Mouse (Mus musculus): ENCODE results near the gene Olfr1282. TPM values are rescaled to one million over a fixed set of nuclear protein-coding genes. Genes with fewer than 3 reads are reported as not detected.
"Not testable (repeated sequence)": the region's sequence is repeated elsewhere in the genome, so short reads cannot be mapped to it uniquely, and the experiment has no call there.

The Olfr1282 gene
- not detected for total RNA-seq (2021)
- long read RNA-seq, experiment 1 = 0 reads
- long read RNA-seq, experiment 2 = 0 reads

- no peak for DNase-seq (ENCODE audit: low spot score in 2 of 2)
- Histone ChIP-seq H3K27ac (no peak within 1 kb of the TSS), H3K4me3 (no peak within 1 kb of the TSS)
- TF ChIP-seq CTCF (conservative IDR thresholded peaks at IDR 0.05) = no peak
Measured at GRCm38 (mm10) chr2:111335976-111336375, at the start of gene Olfr1282. TSS of gene Olfr1282 (minus strand) at chr2:111336076.

GRCm38 (mm10) chr2:111375222-111375621 is 39.3 kb upstream of the Olfr1282 start, which contains the start of gene Olfr1284:
TSS of gene Olfr1284 (plus strand) at chr2:111375522.
- Histone ChIP-seq H3K27ac (no peak within 1 kb of the TSS), H3K4me3 (no peak within 1 kb of the TSS)
- DNase-seq (ENCODE audit: low spot score in 2 of 2) = no peak
- TF ChIP-seq CTCF (conservative IDR thresholded peaks at IDR 0.05) = no peak

- no peak for TF ChIP-seq CTCF (conservative IDR thresholded peaks at IDR 0.05)
- no peak for DNase-seq (ENCODE audit: low spot score in 2 of 2)
- H3K4me3 ChIP-seq = no peak within 1 kb of the TSS
- no peak within 1 kb of the TSS for H3K27ac ChIP-seq
Measured at GRCm38 (mm10) chr2:111366490-111366889, 30.6 kb upstream of the Olfr1282 start, which contains the start of gene Olfr1283. TSS of gene Olfr1283 (plus strand) at chr2:111366790.

- not testable (repeated sequence) for H3K4me3 ChIP-seq; DNase-seq (ENCODE audit: low spot score in 2 of 2); H3K27ac ChIP-seq
Measured at GRCm38 (mm10) chr2:111333721-111334120, 2.2 kb downstream of the Olfr1282 start.

- no peak for TF ChIP-seq CTCF (conservative IDR thresholded peaks at IDR 0.05)
- Histone ChIP-seq H3K4me3 (no peak within 1 kb of the TSS), H3K27ac (no peak within 1 kb of the TSS)
- DNase-seq (ENCODE audit: low spot score in 2 of 2) = no peak
Measured at GRCm38 (mm10) chr2:111326220-111326619, 9.7 kb downstream of the Olfr1282 start, which contains the start of gene Olfr1281. TSS of gene Olfr1281 (plus strand) at chr2:111326520.

GRCm38 (mm10) chr2:111313717-111314116 is 22.2 kb downstream of the Olfr1282 start, which contains the start of gene Olfr1280:
TSS of gene Olfr1280 (plus strand) at chr2:111314017.
- TF ChIP-seq CTCF (conservative IDR thresholded peaks at IDR 0.05) = no peak
- no peak within 1 kb of the TSS for H3K4me3 ChIP-seq
- no peak for DNase-seq (ENCODE audit: low spot score in 2 of 2)
- H3K27ac ChIP-seq = no peak within 1 kb of the TSS

- no peak within 1 kb of the TSS for H3K27ac ChIP-seq
- no peak for TF ChIP-seq CTCF (conservative IDR thresholded peaks at IDR 0.05)
- H3K4me3 ChIP-seq = no peak within 1 kb of the TSS
- no peak for DNase-seq (ENCODE audit: low spot score in 2 of 2)
Measured at GRCm38 (mm10) chr2:111300374-111300773, 35.5 kb downstream of the Olfr1282 start, which contains the start of gene Olfr1279. TSS of gene Olfr1279 (plus strand) at chr2:111300635.

- Histone ChIP-seq H3K4me3 (no peak overlapping the region), H3K27ac (no peak overlapping the region)
- no peak for DNase-seq (ENCODE audit: low spot score in 2 of 2)
- no peak for TF ChIP-seq CTCF (conservative IDR thresholded peaks at IDR 0.05)
Measured at GRCm38 (mm10) chr2:111298541-111298940, 37.3 kb downstream of the Olfr1282 start.

GRCm38 (mm10) chr2:111289836-111290235 is 46.0 kb downstream of the Olfr1282 start, which contains the start of gene Olfr1278:
TSS of gene Olfr1278 (plus strand) at chr2:111290136.
- no peak for TF ChIP-seq CTCF (conservative IDR thresholded peaks at IDR 0.05)
- Histone ChIP-seq H3K4me3 (no peak within 1 kb of the TSS), H3K27ac (no peak within 1 kb of the TSS)
- no peak for DNase-seq (ENCODE audit: low spot score in 2 of 2)

Other genes with a start within 250 kb of the Olfr1282 start
- not detected for gene Gm13941, start 230.1 kb downstream of the Olfr1282 start, total RNA-seq (2021)
- gene Gm15130, start 183.1 kb downstream of the Olfr1282 start, total RNA-seq (2021) = not detected
- gene 4930430A15Rik, start 106.5 kb downstream of the Olfr1282 start, total RNA-seq (2021) = not detected
- gene Olfr1275, start 100.8 kb downstream of the Olfr1282 start, total RNA-seq (2021) = not detected
- not detected for gene Olfr1276, start 81.6 kb downstream of the Olfr1282 start, total RNA-seq (2021)
- not detected for gene Olfr1277, start 62.0 kb downstream of the Olfr1282 start, total RNA-seq (2021)
- gene Olfr1278, start 45.9 kb downstream of the Olfr1282 start, total RNA-seq (2021) = not detected
- gene Olfr1279, start 35.4 kb downstream of the Olfr1282 start, total RNA-seq (2021) = not detected
- gene Olfr1280, start 22.1 kb downstream of the Olfr1282 start, total RNA-seq (2021) = not detected
- gene Olfr1281, start 9.6 kb downstream of the Olfr1282 start, total RNA-seq (2021) = not detected
- not detected for gene Olfr1283, start 30.7 kb upstream of the Olfr1282 start, total RNA-seq (2021)
- not detected for gene Olfr1284, start 39.4 kb upstream of the Olfr1282 start, total RNA-seq (2021)
- not detected for gene Olfr1286, start 87.0 kb upstream of the Olfr1282 start, total RNA-seq (2021)
- not detected for gene Olfr1287, start 113.1 kb upstream of the Olfr1282 start, total RNA-seq (2021)
- gene Olfr1288, start 138.0 kb upstream of the Olfr1282 start, total RNA-seq (2021) = not detected
- not detected for gene Olfr1289, start 144.7 kb upstream of the Olfr1282 start, total RNA-seq (2021)
- not detected for gene Olfr1290, start 157.8 kb upstream of the Olfr1282 start, total RNA-seq (2021)
- gene Olfr1291-ps1, start 161.1 kb upstream of the Olfr1282 start, total RNA-seq (2021) = not detected
- gene Olfr1293-ps, start 189.1 kb upstream of the Olfr1282 start, total RNA-seq (2021) = not detected
- not detected for gene Olfr1294, start 204.2 kb upstream of the Olfr1282 start, total RNA-seq (2021)
- gene Olfr1295, start 233.6 kb upstream of the Olfr1282 start, total RNA-seq (2021) = not detected

All from layer of hippocampus, adult 2 months (tissue).